ENCODE assay signal across 38 mouse cellular contexts in the genomic region with DNA sequence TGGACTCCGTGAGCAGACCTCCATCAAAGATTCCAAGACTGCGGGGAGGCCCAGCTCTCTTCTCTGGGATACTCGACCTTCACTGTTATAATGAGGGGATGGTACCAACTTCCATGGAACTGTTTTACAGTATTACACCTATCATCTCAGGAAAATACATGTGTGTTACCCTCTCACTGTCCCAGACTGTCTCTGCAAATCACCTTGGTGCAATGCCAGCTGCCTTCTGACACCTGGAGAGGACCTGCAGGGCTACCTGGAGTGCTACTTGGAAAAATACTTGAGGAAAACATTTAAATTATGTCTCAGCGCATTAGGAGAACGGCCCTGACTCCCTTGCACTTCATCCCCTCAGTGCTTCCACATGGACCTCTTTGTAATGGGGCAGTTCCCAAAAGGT. TPM values are rescaled to one million over a fixed set of nuclear protein-coding genes. Genes with fewer than 3 reads are reported as not detected.
"Had no signal": no experiment of that assay in that cellular context is flagged by ENCODE, and none has a peak within 500 bp of the region (broad histone marks: within the 10 kb centered on the region; RNA-seq: fewer than 3 reads in every experiment).

No protein-coding gene starts in this region.

- H3K36me3 ChIP-seq: intestine, embryonic 15.5 days had no signal

- H3K4me3 ChIP-seq: heart, embryonic 10.5 days; heart, embryonic 12.5 days; heart, embryonic 13.5 days; heart, embryonic 15.5 days; hindbrain, embryonic 10.5 days; hindbrain, embryonic 12.5 days; hindbrain, embryonic 13.5 days; hindbrain, embryonic 15.5 days; intestine, embryonic 15.5 days; kidney, embryonic 15.5 days; layer of hippocampus, adult 2 months had no signal

- ATAC-seq: hindbrain, embryonic 16.5 days; hindbrain, postnatal 0 days; inflammation-experienced regulatory T-cells, adult 6 months; intestine, embryonic 15.5 days; intestine, embryonic 16.5 days; intestine, postnatal 0 days had no signal

- H3K27ac ChIP-seq: heart, embryonic 10.5 days; heart, embryonic 13.5 days; heart, embryonic 15.5 days; hindbrain, embryonic 10.5 days; hindbrain, embryonic 12.5 days; hindbrain, embryonic 13.5 days; hindbrain, embryonic 14.5 days; hindbrain, embryonic 15.5 days; hindbrain, postnatal 0 days; intestine, embryonic 15.5 days; kidney, embryonic 15.5 days; kidney, postnatal 0 days; layer of hippocampus, adult 2 months had no signal

- H3K9me3 ChIP-seq: heart, embryonic 10.5 days; heart, embryonic 12.5 days; heart, embryonic 13.5 days; heart, embryonic 15.5 days; hindbrain, embryonic 10.5 days; hindbrain, embryonic 12.5 days; hindbrain, embryonic 13.5 days; hindbrain, embryonic 15.5 days; intestine, embryonic 15.5 days; kidney, embryonic 15.5 days had no signal

- H3K9ac ChIP-seq: heart, embryonic 12.5 days; heart, embryonic 13.5 days; heart, embryonic 15.5 days; hindbrain, embryonic 12.5 days; hindbrain, embryonic 13.5 days; hindbrain, embryonic 14.5 days; hindbrain, embryonic 15.5 days; intestine, embryonic 15.5 days; kidney, embryonic 15.5 days had no signal

- H3K4me2 ChIP-seq: heart, embryonic 11.5 days; heart, embryonic 12.5 days; heart, embryonic 13.5 days; heart, embryonic 15.5 days; hindbrain, embryonic 12.5 days; hindbrain, embryonic 13.5 days; hindbrain, embryonic 14.5 days; hindbrain, embryonic 15.5 days; intestine, embryonic 15.5 days; kidney, embryonic 15.5 days had no signal

- H3K27me3 ChIP-seq: heart, embryonic 12.5 days; heart, embryonic 13.5 days; heart, embryonic 15.5 days; hindbrain, embryonic 12.5 days; hindbrain, embryonic 13.5 days; hindbrain, embryonic 15.5 days; intestine, embryonic 15.5 days; kidney, embryonic 15.5 days had no signal

- DNase-seq: heart, postnatal 10 days; heart, postnatal 14 days; heart, postnatal 36 days; heart, postnatal 4 days; kidney, adult 11 months; kidney, adult 18-20 months; kidney, adult 2 months; kidney, adult 8-10 months; kidney, adult 9 months; kidney, postnatal 10 days; kidney, postnatal 14 days; kidney, postnatal 25 days; kidney, postnatal 36 days; kidney, postnatal 4 days; layer of hippocampus, adult 9-11 months; layer of hippocampus, postnatal 36 days had no signal

- H3K4me1 ChIP-seq: heart, embryonic 10.5 days; heart, embryonic 12.5 days; heart, embryonic 13.5 days; heart, embryonic 15.5 days; hindbrain, embryonic 10.5 days; hindbrain, embryonic 12.5 days; hindbrain, embryonic 13.5 days; hindbrain, embryonic 15.5 days; intestine, embryonic 15.5 days; kidney, embryonic 15.5 days had no signal

RNA-seq across cellular contexts. Expression of a gene that starts 56.3 kb away (rescaled TPM):
- total RNA-seq: hematopoietic stem cell, adult 5-6 weeks had no signal
- polyA plus RNA-seq: heart, embryonic 10.5 days; heart, embryonic 11.5 days; heart, embryonic 12.5 days; heart, embryonic 13.5 days; heart, embryonic 15.5 days; heart, postnatal 0 days; hindbrain, embryonic 10.5 days; kidney, embryonic 14.5 days had no signal
